Mouse (Mus musculus): ENCODE measurements around the gene Erich6. TPM values are rescaled to one million over a fixed set of nuclear protein-coding genes. Genes with fewer than 3 reads are reported as not detected.
A peak's percentile ranks its signal among the peaks of the same experiment; 100 is the strongest.

The Erich6 gene
- total and polyA plus RNA-seq, 3 experiments, result not detected

- in situ Hi-C loops (cut with MboI; ENCODE audit: low pct_ligation_motif_present, low pct_unique_long_range_greater_than_20kb, low sequenced_read_pairs) (no loop called here), dilution Hi-C loops (cut with MboI; ENCODE audit: extremely low pct_ligation_motif_present, extremely low pct_unique_long_range_greater_than_20kb, low sequenced_read_pairs) (no loop called here)
- H3K4me3 ChIP-seq (replicated peaks in 1 of 3; ENCODE audit: low read depth in 2 of 3, low read length in 2 of 3, poor library complexity in 1 of 3), result no peak overlapping the region
- H3K79me2 ChIP-seq (replicated peaks; ENCODE audit: control insufficient read depth, extremely low read depth, insufficient read depth, poor library complexity, severe bottlenecking), result peaks cover 87% of the 10 kb centered on the region
- H3K9ac ChIP-seq (ENCODE audit: insufficient read depth, low read depth), result peak overlapping the region; percentile 71; the same call in 1 of the 2 replicates
- no peak for DNase-seq (ENCODE audit: extremely low read depth)
- H3K27me3 ChIP-seq (replicated peaks), result no peaks in the 10 kb centered on the region
- TF ChIP-seq BHLHE40 (IDR thresholded peaks at IDR 0.05; ENCODE audit: low read depth, low read length) (0 out of 2 replicates have a peak, but pooled peaks have one; percentile 7), TBP (conservative IDR thresholded peaks at IDR 0.05; ENCODE audit: low read depth, low read length) (no peak)
- peaks cover 18 to 64% of the 10 kb centered on the region in 2 experiments for H3K4me1 ChIP-seq (ENCODE audit: control insufficient read depth in 1 of 2, insufficient read depth in 2 of 2)
- no peak overlapping the region for H3K27ac ChIP-seq (ENCODE audit: insufficient read depth, low read depth)
- peaks cover 13 to 38% of the 10 kb centered on the region in 2 experiments for H3K36me3 ChIP-seq (replicated peaks in 1 of 2; ENCODE audit: control insufficient read depth in 1 of 2, insufficient read depth in 1 of 2, low read length in 1 of 2)
- H3K9me3 ChIP-seq (replicated peaks; ENCODE audit: low read length), result no peaks in the 10 kb centered on the region
- peak overlapping the region; percentile 37; the same call in 1 of the 2 replicates for H3K4me2 ChIP-seq (ENCODE audit: insufficient read depth, low read depth, poor library complexity, severe bottlenecking)
Observed at GRCm38 (mm10) chr3:58582297-58582696, 54.7 kb downstream of the Erich6 start.

GRCm38 (mm10) chr3:58581530-58581929 is 55.5 kb downstream of the Erich6 start:
- H3K9me3 ChIP-seq (replicated peaks; ENCODE audit: low read length), result no peaks in the 10 kb centered on the region
- no peaks in the 10 kb centered on the region for H3K27me3 ChIP-seq (replicated peaks)
- dilution Hi-C loops (cut with MboI; ENCODE audit: extremely low pct_ligation_motif_present, extremely low pct_unique_long_range_greater_than_20kb, low sequenced_read_pairs) (no loop called here), in situ Hi-C loops (cut with MboI; ENCODE audit: low pct_ligation_motif_present, low pct_unique_long_range_greater_than_20kb, low sequenced_read_pairs) (no loop called here)
- peak overlapping the region; percentile 13 to 23 (median 13) for H3K4me3 ChIP-seq (replicated peaks in 1 of 3; ENCODE audit: low read depth in 2 of 3, low read length in 2 of 3, poor library complexity in 1 of 3)
- H3K4me2 ChIP-seq (ENCODE audit: insufficient read depth, low read depth, poor library complexity, severe bottlenecking), result peak overlapping the region; percentile 78
- H3K27ac ChIP-seq (ENCODE audit: insufficient read depth, low read depth), result peak overlapping the region; percentile 28
- DNase-seq (ENCODE audit: extremely low read depth), result no peak
- H3K9ac ChIP-seq (ENCODE audit: insufficient read depth, low read depth), result peak overlapping the region; percentile 71
- peaks cover 11 to 38% of the 10 kb centered on the region in 2 experiments for H3K36me3 ChIP-seq (replicated peaks in 1 of 2; ENCODE audit: control insufficient read depth in 1 of 2, insufficient read depth in 1 of 2, low read length in 1 of 2)
- peaks cover 14 to 57% of the 10 kb centered on the region in 2 experiments for H3K4me1 ChIP-seq (ENCODE audit: control insufficient read depth in 1 of 2, insufficient read depth in 2 of 2)
- peaks cover 90% of the 10 kb centered on the region for H3K79me2 ChIP-seq (replicated peaks; ENCODE audit: control insufficient read depth, extremely low read depth, insufficient read depth, poor library complexity, severe bottlenecking)
- TF ChIP-seq JUND (conservative IDR thresholded peaks at IDR 0.05; ENCODE audit: low read depth, low read length), result no peak
- TF ChIP-seq HCFC1 (IDR thresholded peaks at IDR 0.05; ENCODE audit: low read depth, low read length), result no peak
- TF ChIP-seq USF1 (IDR thresholded peaks at IDR 0.05; ENCODE audit: low read depth, low read length), result no peak
- TF ChIP-seq ETS1 (conservative IDR thresholded peaks at IDR 0.05; ENCODE audit: low read depth, low read length), result no peak
- no peak for TF ChIP-seq POLR2A (IDR thresholded peaks at IDR 0.05; ENCODE audit: low read depth, low read length)
- TF ChIP-seq UBTF (IDR thresholded peaks at IDR 0.05; ENCODE audit: low read depth, low read length), result no peak
- TF ChIP-seq TCF12 (IDR thresholded peaks at IDR 0.05; ENCODE audit: low read depth, low read length), result no peak
- TF ChIP-seq MAX (IDR thresholded peaks at IDR 0.05; ENCODE audit: low read length), result no peak
- no peak for TF ChIP-seq KAT2A (IDR thresholded peaks at IDR 0.05; ENCODE audit: insufficient replicate concordance, low read length)
- no peak for TF ChIP-seq ZMIZ1 (IDR thresholded peaks at IDR 0.05; ENCODE audit: low read depth, low read length)
- no peak for TF ChIP-seq MAFK (IDR thresholded peaks at IDR 0.05; ENCODE audit: insufficient replicate concordance, low read length)
- TF ChIP-seq MAZ (IDR thresholded peaks at IDR 0.05; ENCODE audit: low read depth, low read length), result no peak

Measured in CH12.LX (cell line).